Mouse (Mus musculus) hindbrain, postnatal 0 days (tissue): ENCODE measurements around the gene Fbxw7. TPM values are rescaled to one million over a fixed set of nuclear protein-coding genes. Genes with fewer than 3 reads are reported as not detected.

ENCODE experiments used
- ATAC-seq: fragments of 200-750 bp; cut with Nextera tagmentation; 2 replicates; pipeline ENCODE4 v1.8.0; 2017; ENCODE audit warnings: mild to moderate bottlenecking, moderate TSS enrichment, moderate library complexity
- DNase-seq: peaks from one replicate; pipeline ENCODE4 v3.0.0-alpha.2; 2015; ENCODE audit warnings: low spot score
- H3K27ac ChIP-seq: fragments of 300-500 bp; sonication (generic); 2 replicates; pipeline ENCODE4 v1.5.1; 2014; ENCODE audit warnings: mild to moderate bottlenecking
- H3K27me3 ChIP-seq: fragments of 300-500 bp; sonication (generic); 2 replicates; pipeline ENCODE4 v1.6.1; 2014; ENCODE audit warnings: low read length, mixed read lengths; ENCODE audit not compliant: insufficient read depth
- H3K36me3 ChIP-seq: fragments of 300-500 bp; sonication (generic); 2 replicates; pipeline ENCODE4 v1.6.1; 2014; ENCODE audit warnings: low read length, mixed read lengths; ENCODE audit not compliant: insufficient read depth
- H3K4me1 ChIP-seq: fragments of 300-500 bp; sonication (generic); 2 replicates; pipeline ENCODE4 v1.6.1; 2014; ENCODE audit warnings: antibody characterized with exemption, low read length, mixed read lengths; ENCODE audit not compliant: insufficient read depth
- H3K4me2 ChIP-seq: fragments of 300-500 bp; sonication (generic); 2 replicates; pipeline ENCODE4 v1.6.1; 2014; ENCODE audit warnings: low read depth, mild to moderate bottlenecking, low read length, moderate library complexity, mixed read lengths
- H3K4me3 ChIP-seq: fragments of 300-500 bp; sonication (generic); 2 replicates; pipeline ENCODE4 v1.5.1; 2014; ENCODE audit warnings: low read length
- H3K9ac ChIP-seq: fragments of 300-500 bp; sonication (generic); replicated peaks from 2 replicates; pipeline ENCODE4 v1.6.1; 2014; ENCODE audit warnings: mild to moderate bottlenecking, low read length, moderate library complexity, mixed read lengths
- H3K9me3 ChIP-seq: fragments of 300-500 bp; sonication (generic); 2 replicates; pipeline ENCODE4 v1.6.1; 2016; ENCODE audit warnings: low read length, mixed read lengths
- CTCF ChIP-seq: IDR thresholded peaks from 2 replicates; pipeline ENCODE4 v1.5.1; 2016; ENCODE audit warnings: antibody characterized with exemption, control low read depth, low read depth
- WGBS: fragments of 180-500 bp; shearing (Covaris S2); extraction: QIAGEN DNeasy Blood & Tissue Kit; methylation state at CpG from one replicate; pipeline ENCODE4 v1.1.7; 2014; 5-methylcytosine and 5-hydroxymethylcytosine counted together
- polyA plus RNA-seq: library from polyadenylated mRNA; unstranded; fragments of >200 nt; fragmentation: Nextera tagmentation; extraction: Ambion mirVana; gene quantifications from 2 replicates; pipeline ENCODE4 v1.2.1, GENCODE M21; 2015
- total RNA-seq: library from RNA; depleted of rRNA; stranded (reverse); fragments of >200 nt; gene quantifications from 2 replicates; pipeline ENCODE4 v1.2.3, GENCODE M21; 2014

Gene Fbxw7
- total and polyA plus RNA-seq, 2 experiments from 2014 or later: 40.1 to 40.7 TPM

DNA sequence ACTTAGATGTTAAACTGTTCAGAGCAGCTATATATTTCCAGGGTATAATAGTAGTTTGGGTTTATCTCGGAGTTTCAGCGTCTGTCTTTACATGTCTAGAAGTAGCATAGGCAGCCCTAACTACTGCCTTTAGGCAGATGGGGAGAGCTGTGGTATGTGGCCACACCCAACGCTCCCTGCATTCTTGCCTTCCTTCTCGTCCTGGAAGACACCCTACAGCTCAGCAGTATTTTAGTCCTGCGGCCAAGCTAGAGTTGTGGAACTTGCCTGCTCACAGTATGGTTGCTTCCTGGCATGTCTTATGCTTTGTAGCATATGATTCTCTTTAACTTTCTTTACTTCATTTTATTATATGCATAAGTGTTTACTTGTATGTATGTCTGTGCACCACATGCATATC is 156.5 kb downstream of the Fbxw7 start:
- no peak overlapping the region for H3K4me3 ChIP-seq
- H3K9ac ChIP-seq: no peak overlapping the region
- no peak for TF ChIP-seq CTCF
- peaks cover 35% of the 10 kb centered on the region; the same call in 1 of the 2 replicates for H3K36me3 ChIP-seq
- H3K4me1 ChIP-seq: no peaks in the 10 kb centered on the region
- H3K27me3 ChIP-seq: no peaks in the 10 kb centered on the region
- DNase-seq (no peak), ATAC-seq (no peak)
- H3K27ac ChIP-seq: no peak overlapping the region
- H3K9me3 ChIP-seq: no peaks in the 10 kb centered on the region
- no peak overlapping the region for H3K4me2 ChIP-seq
- WGBS: 83% methylated on average over 5 of the region's 5 CpGs

GRCm38 (mm10) chr3:84972881-84973280 is 157.8 kb downstream of the Fbxw7 start:
- 90% methylated on average over 2 of the region's 2 CpGs for WGBS
- Histone ChIP-seq H3K4me3 (no peak overlapping the region), H3K4me1 (no peaks in the 10 kb centered on the region), H3K36me3 (peaks cover 31% of the 10 kb centered on the region; the same call in 1 of the 2 replicates), H3K9ac (no peak overlapping the region), H3K4me2 (no peak overlapping the region), H3K27me3 (no peaks in the 10 kb centered on the region), H3K9me3 (no peaks in the 10 kb centered on the region), H3K27ac (no peak overlapping the region)
- no peak for DNase-seq
- no peak for ATAC-seq
- no peak for TF ChIP-seq CTCF

- H3K27ac ChIP-seq: no peak overlapping the region
- no peaks in the 10 kb centered on the region for H3K4me1 ChIP-seq
- H3K9ac ChIP-seq: no peak overlapping the region
- TF ChIP-seq CTCF: no peak
- H3K27me3 ChIP-seq: no peaks in the 10 kb centered on the region
- WGBS: 87% methylated on average over 9 of the region's 9 CpGs
- H3K4me2 ChIP-seq: no peak overlapping the region
- DNase-seq: no peak
- ATAC-seq: no peak
- peaks cover 28% of the 10 kb centered on the region; the same call in 1 of the 2 replicates for H3K36me3 ChIP-seq
- no peaks in the 10 kb centered on the region for H3K9me3 ChIP-seq
- H3K4me3 ChIP-seq: no peak overlapping the region
Measured at GRCm38 (mm10) chr3:84974193-84974592, 159.1 kb downstream of the Fbxw7 start.

- ATAC-seq (no peak), DNase-seq (no peak)
- Histone ChIP-seq H3K27me3 (no peaks in the 10 kb centered on the region), H3K36me3 (peaks cover 13% of the 10 kb centered on the region; the same call in 1 of the 2 replicates), H3K9me3 (no peaks in the 10 kb centered on the region), H3K4me2 (no peak overlapping the region), H3K4me1 (no peaks in the 10 kb centered on the region), H3K9ac (no peak overlapping the region), H3K27ac (no peak overlapping the region), H3K4me3 (no peak overlapping the region)
- 88% methylated on average over 11 of the region's 11 CpGs for WGBS
- no peak for TF ChIP-seq CTCF
Measured at GRCm38 (mm10) chr3:84978676-84979075, 163.6 kb downstream of the Fbxw7 start.

- ATAC-seq (no peak), DNase-seq (no peak)
- H3K4me2 ChIP-seq: no peak overlapping the region
- no peaks in the 10 kb centered on the region for H3K4me1 ChIP-seq
- no peaks in the 10 kb centered on the region for H3K9me3 ChIP-seq
- no peak overlapping the region for H3K9ac ChIP-seq
- no peak for TF ChIP-seq CTCF
- no peaks in the 10 kb centered on the region for H3K27me3 ChIP-seq
- WGBS: 98% methylated on average over 2 of the region's 2 CpGs
- no peak overlapping the region for H3K4me3 ChIP-seq
- H3K36me3 ChIP-seq: peaks cover 13% of the 10 kb centered on the region; the same call in 1 of the 2 replicates
- no peak overlapping the region for H3K27ac ChIP-seq
Measured at GRCm38 (mm10) chr3:84980158-84980557, 165.1 kb downstream of the Fbxw7 start.

GRCm38 (mm10) chr3:84982688-84983087 is 167.6 kb downstream of the Fbxw7 start:
- ATAC-seq: no peak
- Histone ChIP-seq H3K4me2 (no peak overlapping the region), H3K4me1 (no peaks in the 10 kb centered on the region), H3K27me3 (no peaks in the 10 kb centered on the region), H3K9ac (no peak overlapping the region), H3K4me3 (no peak overlapping the region), H3K27ac (no peak overlapping the region), H3K36me3 (peaks cover 4% of the 10 kb centered on the region; the same call in 1 of the 2 replicates), H3K9me3 (no peaks in the 10 kb centered on the region)
- 69% methylated on average over 4 of the region's 4 CpGs for WGBS
- DNase-seq: no peak
- no peak for TF ChIP-seq CTCF

GRCm38 (mm10) chr3:84985121-84985625 is 170.1 kb downstream of the Fbxw7 start:
- ATAC-seq (no peak), DNase-seq (no peak)
- H3K4me3 ChIP-seq: no peak overlapping the region
- no peaks in the 10 kb centered on the region for H3K27me3 ChIP-seq
- H3K27ac ChIP-seq: no peak overlapping the region
- no peak overlapping the region for H3K4me2 ChIP-seq
- no peak for TF ChIP-seq CTCF
- H3K9me3 ChIP-seq: no peaks in the 10 kb centered on the region
- H3K36me3 ChIP-seq: no peaks in the 10 kb centered on the region
- no peaks in the 10 kb centered on the region for H3K4me1 ChIP-seq
- WGBS: 83% methylated on average over 8 of the region's 8 CpGs
- no peak overlapping the region for H3K9ac ChIP-seq
